Mouse (Mus musculus) ZHBTc4 (cell line): Measurements from ENCODE around the gene Tpm1.
A peak's percentile ranks its signal among the peaks of the same experiment; 100 is the strongest.

Experiments used
- DNase-seq: peaks from one replicate; pipeline ENCODE4 v3.0.0-alpha.2; 2011; ENCODE audit warnings: low read depth, low spot score

Tpm1 gene

GRCm38 (mm10) chr9:66988198-66988887, 60.9 kb downstream of the Tpm1 start:
- DNase-seq: no peak

GRCm38 (mm10) chr9:66985377-66985776, 63.8 kb downstream of the Tpm1 start:
- DNase-seq: no peak

- no peak for DNase-seq
Observed at GRCm38 (mm10) chr9:66982085-66982484, 67.1 kb downstream of the Tpm1 start.

- peak; percentile 76 for DNase-seq
Observed at GRCm38 (mm10) chr9:66980458-66980857, 68.7 kb downstream of the Tpm1 start.

- peak; percentile 26 for DNase-seq
Observed at GRCm38 (mm10) chr9:66978468-66978867, 70.7 kb downstream of the Tpm1 start.

GRCm38 (mm10) chr9:66977982-66978381, 71.2 kb downstream of the Tpm1 start:
- no peak for DNase-seq

- no peak for DNase-seq
Observed at GRCm38 (mm10) chr9:66977121-66977520, 72.1 kb downstream of the Tpm1 start.

- peak; percentile 95 for DNase-seq
Observed at GRCm38 (mm10) chr9:66975239-66975645, 74.0 kb downstream of the Tpm1 start, which contains the start of gene Lactb. Gene Lactb, minus strand, starts transcription at chr9:66975484.

- DNase-seq: peak; percentile 94
Observed at GRCm38 (mm10) chr9:66974721-66975225, 74.4 kb downstream of the Tpm1 start.
